Mouse (Mus musculus): ENCODE results near the gene Gcc2. TPM values are rescaled to one million over a fixed set of nuclear protein-coding genes. Genes with fewer than 3 reads are reported as not detected.
"Not testable (repeated sequence)": the region's sequence is repeated elsewhere in the genome, so short reads cannot be mapped to it uniquely, and the experiment has no call there.

Gene Gcc2
- polyA plus RNA-seq, 1 experiment from 2014 or later, result 91.7 TPM

DNA sequence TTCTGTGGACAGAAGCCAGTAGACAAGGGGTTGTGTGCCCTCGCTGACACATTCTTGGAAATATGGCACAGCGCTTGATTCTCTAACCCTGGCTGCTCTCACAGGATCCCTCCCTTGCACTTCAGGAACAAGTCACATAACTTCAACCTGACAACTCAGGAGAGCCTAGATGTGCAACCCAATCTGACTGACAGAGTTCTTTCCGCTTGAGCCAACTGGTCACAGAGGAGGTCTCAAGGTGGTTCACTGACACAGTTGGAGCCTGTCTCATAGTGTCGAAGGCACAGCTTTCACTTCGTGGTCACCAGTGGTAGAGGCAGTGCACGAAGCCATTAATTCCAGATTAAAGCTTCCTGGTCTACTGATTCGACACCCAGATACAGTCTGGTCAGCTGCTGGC lies 43.1 kb upstream of the Gcc2 start:
- 76% methylated on average over 7 of the region's 7 CpGs for WGBS
- H3K36me3 ChIP-seq (ENCODE audit: control insufficient read depth, insufficient read depth), result no peaks in the 10 kb centered on the region
- no peak overlapping the region for H3K4me2 ChIP-seq (replicated peaks; ENCODE audit: low read depth)
- no peak overlapping the region for H3K9ac ChIP-seq (ENCODE audit: low read depth, low read length)
- TF ChIP-seq CTCF (IDR thresholded peaks at IDR 0.05; ENCODE audit: low read depth), result no peak
- no peak overlapping the region for H3K4me3 ChIP-seq (ENCODE audit: low read depth, low read length)
- no peaks in the 10 kb centered on the region for H3K9me3 ChIP-seq (ENCODE audit: control insufficient read depth)
- no peak overlapping the region for H3K27ac ChIP-seq (ENCODE audit: low read depth, low read length)
- no peaks in the 10 kb centered on the region for H3K27me3 ChIP-seq (replicated peaks; ENCODE audit: control insufficient read depth, insufficient read depth, low read length)
- no peaks in the 10 kb centered on the region for H3K4me1 ChIP-seq (replicated peaks; ENCODE audit: control insufficient read depth, insufficient read depth, low read length)
- no peak for ATAC-seq

DNA sequence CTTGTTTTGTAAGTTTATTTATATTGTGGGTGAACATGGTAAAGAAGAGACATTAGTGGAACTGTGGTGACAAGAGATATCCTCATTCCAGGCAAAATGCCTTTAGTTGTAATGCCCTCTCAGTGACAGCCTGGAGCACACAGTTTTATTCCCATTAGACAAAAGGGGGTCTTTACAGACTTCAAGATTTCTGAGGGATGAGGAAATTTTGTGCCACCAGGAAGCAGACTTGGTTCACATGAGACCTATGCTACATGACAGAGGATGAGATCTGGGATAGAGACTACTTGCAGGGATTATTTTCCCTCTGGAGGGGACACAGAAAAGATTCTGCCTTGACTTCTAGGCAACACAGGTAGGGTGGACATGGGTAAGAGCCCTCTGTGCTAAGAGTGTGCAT lies 40.8 kb upstream of the Gcc2 start:
- Histone ChIP-seq H3K27ac (ENCODE audit: low read depth, low read length) (no peak overlapping the region), H3K4me3 (ENCODE audit: low read depth, low read length) (no peak overlapping the region)

DNA sequence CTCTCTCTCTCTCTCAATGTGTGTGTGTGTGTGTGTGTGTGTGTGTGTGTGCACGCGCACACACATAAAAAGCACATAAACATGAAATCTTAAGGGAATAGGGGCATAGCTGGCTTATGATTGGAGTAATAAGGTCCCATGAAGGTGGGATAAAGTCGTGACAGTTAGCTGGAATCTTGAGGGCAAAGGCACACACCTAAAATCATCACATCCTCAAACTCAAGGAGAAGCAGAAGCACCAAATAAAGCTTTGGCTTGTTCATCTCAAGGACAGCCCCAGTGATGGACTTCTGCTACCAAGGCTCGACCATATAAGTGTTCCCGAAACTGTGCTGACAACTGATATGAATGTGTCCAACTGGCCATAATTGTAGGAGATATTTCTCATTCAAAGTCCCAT lies 40.4 kb upstream of the Gcc2 start:
- Histone ChIP-seq H3K4me1 (replicated peaks; ENCODE audit: control insufficient read depth, insufficient read depth, low read length) (no peaks in the 10 kb centered on the region), H3K9me3 (ENCODE audit: control insufficient read depth) (no peaks in the 10 kb centered on the region), H3K9ac (ENCODE audit: low read depth, low read length) (no peak overlapping the region), H3K27ac (ENCODE audit: low read depth, low read length) (no peak overlapping the region), H3K4me2 (replicated peaks; ENCODE audit: low read depth) (no peak overlapping the region), H3K27me3 (replicated peaks; ENCODE audit: control insufficient read depth, insufficient read depth, low read length) (no peaks in the 10 kb centered on the region), H3K4me3 (ENCODE audit: low read depth, low read length) (no peak overlapping the region), H3K36me3 (ENCODE audit: control insufficient read depth, insufficient read depth) (no peaks in the 10 kb centered on the region)
- 80% methylated on average over 5 of the region's 5 CpGs for WGBS
- no peak for TF ChIP-seq CTCF (IDR thresholded peaks at IDR 0.05; ENCODE audit: low read depth)
- ATAC-seq, result no peak

More for the DNA sequence above, 40.8 kb upstream of the Gcc2 start:
- H3K4me2 ChIP-seq (replicated peaks; ENCODE audit: low read depth), result no peak overlapping the region
- no peaks in the 10 kb centered on the region for H3K36me3 ChIP-seq (ENCODE audit: control insufficient read depth, insufficient read depth)
- no peak for TF ChIP-seq CTCF (IDR thresholded peaks at IDR 0.05; ENCODE audit: low read depth)
- no peak overlapping the region for H3K9ac ChIP-seq (ENCODE audit: low read depth, low read length)
- no peaks in the 10 kb centered on the region for H3K4me1 ChIP-seq (replicated peaks; ENCODE audit: control insufficient read depth, insufficient read depth, low read length)
- ATAC-seq, result no peak
- H3K9me3 ChIP-seq (ENCODE audit: control insufficient read depth), result no peaks in the 10 kb centered on the region
- H3K27me3 ChIP-seq (replicated peaks; ENCODE audit: control insufficient read depth, insufficient read depth, low read length), result no peaks in the 10 kb centered on the region

DNA sequence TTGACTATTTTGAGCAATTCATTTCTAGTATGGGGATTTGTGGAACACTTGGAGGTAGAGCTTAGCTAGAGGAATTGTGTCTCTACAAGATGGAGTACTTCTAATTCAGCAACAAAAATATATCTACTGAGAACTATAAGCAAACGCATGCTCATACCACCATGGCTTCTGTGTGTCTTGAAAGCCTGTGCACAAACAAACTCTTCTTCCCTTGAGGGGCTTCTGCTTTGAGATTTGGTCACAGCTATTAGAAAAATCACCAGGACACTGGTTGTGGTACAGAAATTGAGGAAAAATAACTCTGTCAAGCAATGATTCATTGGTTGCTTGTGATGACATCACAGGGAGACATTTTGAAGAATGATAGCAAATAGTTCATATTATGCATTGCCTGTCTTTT lies 39.9 kb upstream of the Gcc2 start:
- TF ChIP-seq CTCF (IDR thresholded peaks at IDR 0.05; ENCODE audit: low read depth), result no peak
- H3K9ac ChIP-seq (ENCODE audit: low read depth, low read length), result no peak overlapping the region
- H3K4me1 ChIP-seq (replicated peaks; ENCODE audit: control insufficient read depth, insufficient read depth, low read length), result no peaks in the 10 kb centered on the region
- no peak overlapping the region for H3K4me2 ChIP-seq (replicated peaks; ENCODE audit: low read depth)
- no peak for ATAC-seq
- H3K36me3 ChIP-seq (ENCODE audit: control insufficient read depth, insufficient read depth), result no peaks in the 10 kb centered on the region
- WGBS, result 85% methylated on average over 1 of the region's 1 CpGs
- H3K4me3 ChIP-seq (ENCODE audit: low read depth, low read length), result no peak overlapping the region
- H3K27me3 ChIP-seq (replicated peaks; ENCODE audit: control insufficient read depth, insufficient read depth, low read length), result no peaks in the 10 kb centered on the region
- H3K27ac ChIP-seq (ENCODE audit: low read depth, low read length), result no peak overlapping the region
- no peaks in the 10 kb centered on the region for H3K9me3 ChIP-seq (ENCODE audit: control insufficient read depth)

DNA sequence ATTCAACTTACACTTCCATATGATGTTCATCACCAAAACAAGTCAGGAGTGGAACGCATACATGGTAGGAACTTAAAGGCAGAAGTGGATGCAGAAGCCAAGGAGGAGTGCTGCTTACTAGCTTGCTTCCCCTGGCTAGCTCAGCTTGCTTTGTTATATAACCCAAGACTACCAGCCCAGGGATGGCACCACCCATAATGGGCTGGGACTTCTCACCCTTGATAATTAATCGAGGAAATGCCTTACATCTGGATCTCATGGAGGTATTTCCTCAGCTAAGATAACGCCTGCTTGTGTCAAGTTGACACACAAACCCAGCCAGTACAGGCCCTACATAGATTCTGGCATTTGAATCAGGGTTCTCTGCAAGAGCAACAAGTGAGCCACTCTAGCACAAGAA lies 37.9 kb upstream of the Gcc2 start:
- Histone ChIP-seq H3K27me3 (replicated peaks; ENCODE audit: control insufficient read depth, insufficient read depth, low read length) (no peaks in the 10 kb centered on the region), H3K9me3 (ENCODE audit: control insufficient read depth) (no peaks in the 10 kb centered on the region), H3K4me3 (ENCODE audit: low read depth, low read length) (no peak overlapping the region), H3K36me3 (ENCODE audit: control insufficient read depth, insufficient read depth) (no peaks in the 10 kb centered on the region), H3K27ac (ENCODE audit: low read depth, low read length) (no peak overlapping the region), H3K4me2 (replicated peaks; ENCODE audit: low read depth) (no peak overlapping the region), H3K9ac (ENCODE audit: low read depth, low read length) (no peak overlapping the region), H3K4me1 (replicated peaks; ENCODE audit: control insufficient read depth, insufficient read depth, low read length) (no peaks in the 10 kb centered on the region)
- TF ChIP-seq CTCF (IDR thresholded peaks at IDR 0.05; ENCODE audit: low read depth), result no peak
- no peak for ATAC-seq
- 82% methylated on average over 3 of the region's 3 CpGs for WGBS

DNA sequence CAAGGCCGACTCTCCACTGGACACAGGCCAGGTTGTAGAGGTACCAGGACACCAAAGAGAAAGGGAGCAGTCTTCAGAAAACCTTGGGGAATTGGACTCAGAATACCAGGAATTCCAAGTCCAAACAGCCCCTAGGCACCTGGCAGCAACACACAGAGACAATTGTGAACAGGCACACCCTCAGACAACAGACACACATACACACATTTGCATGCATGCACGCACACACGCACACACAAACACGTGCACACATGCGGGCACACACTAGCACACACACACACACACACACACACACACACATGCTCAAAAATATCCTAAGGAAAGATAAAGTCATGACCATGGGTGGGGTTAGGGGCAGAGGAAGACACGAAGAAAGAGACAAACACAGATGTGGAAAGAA lies 34.6 kb upstream of the Gcc2 start:
- WGBS, result 85% methylated on average over 6 of the region's 6 CpGs
- ATAC-seq, result no peak

DNA sequence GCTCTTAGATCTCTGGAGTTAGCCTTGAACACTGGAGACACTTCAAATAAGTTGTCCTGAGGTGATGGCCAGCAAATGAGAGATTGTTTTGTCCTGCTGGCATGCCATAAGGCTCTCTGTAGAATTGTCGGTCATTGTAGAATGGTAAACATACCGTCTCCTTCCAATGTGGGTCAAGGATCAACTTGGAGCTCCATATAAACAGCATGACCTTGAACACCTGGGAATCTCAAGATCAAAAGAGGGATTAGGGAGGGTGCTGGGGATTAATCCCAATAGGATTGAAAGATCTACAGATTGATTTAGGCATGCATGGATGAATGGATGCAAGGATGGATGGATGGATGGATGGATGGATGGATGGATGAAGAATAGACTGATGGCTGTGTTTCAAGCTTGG lies 33.7 kb upstream of the Gcc2 start:
- not testable (repeated sequence) for H3K36me3 ChIP-seq (ENCODE audit: control insufficient read depth, insufficient read depth); H3K4me1 ChIP-seq (replicated peaks; ENCODE audit: control insufficient read depth, insufficient read depth, low read length); H3K27ac ChIP-seq (ENCODE audit: low read depth, low read length); H3K9me3 ChIP-seq (ENCODE audit: control insufficient read depth); H3K9ac ChIP-seq (ENCODE audit: low read depth, low read length); H3K4me2 ChIP-seq (replicated peaks; ENCODE audit: low read depth); ATAC-seq; H3K4me3 ChIP-seq (ENCODE audit: low read depth, low read length); H3K27me3 ChIP-seq (replicated peaks; ENCODE audit: control insufficient read depth, insufficient read depth, low read length)
- 86% methylated on average over 2 of the region's 2 CpGs for WGBS

More for the DNA sequence above, 34.6 kb upstream of the Gcc2 start:
- Histone ChIP-seq H3K4me3 (ENCODE audit: low read depth, low read length) (no peak overlapping the region), H3K27ac (ENCODE audit: low read depth, low read length) (no peak overlapping the region), H3K4me2 (replicated peaks; ENCODE audit: low read depth) (no peak overlapping the region), H3K27me3 (replicated peaks; ENCODE audit: control insufficient read depth, insufficient read depth, low read length) (no peaks in the 10 kb centered on the region), H3K9ac (ENCODE audit: low read depth, low read length) (no peak overlapping the region), H3K36me3 (ENCODE audit: control insufficient read depth, insufficient read depth) (no peaks in the 10 kb centered on the region), H3K4me1 (replicated peaks; ENCODE audit: control insufficient read depth, insufficient read depth, low read length) (no peaks in the 10 kb centered on the region), H3K9me3 (ENCODE audit: control insufficient read depth) (no peaks in the 10 kb centered on the region)
- no peak for TF ChIP-seq CTCF (IDR thresholded peaks at IDR 0.05; ENCODE audit: low read depth)

DNA sequence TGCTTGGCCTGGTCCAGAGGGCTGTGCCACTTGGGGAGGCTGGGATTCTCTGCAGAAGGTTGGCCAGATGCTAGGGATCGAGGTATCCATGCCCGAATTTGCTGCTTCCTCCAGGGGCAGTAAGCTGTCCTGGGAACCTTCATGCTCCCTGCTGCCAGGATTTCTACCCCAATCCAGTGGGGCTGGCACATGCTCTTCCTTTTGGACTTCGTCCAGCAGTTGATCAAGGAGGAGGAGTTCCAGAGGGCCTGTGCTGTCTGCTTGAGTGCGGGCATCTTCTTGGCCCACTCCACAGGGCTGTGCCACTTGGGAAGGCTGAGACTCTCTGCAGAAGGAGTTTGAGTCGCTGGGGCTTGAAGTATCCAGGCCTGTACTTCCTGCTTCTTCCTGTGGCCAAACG lies 32.1 kb upstream of the Gcc2 start:
- H3K4me2 ChIP-seq (replicated peaks; ENCODE audit: low read depth); H3K9ac ChIP-seq (ENCODE audit: low read depth, low read length); H3K36me3 ChIP-seq (ENCODE audit: control insufficient read depth, insufficient read depth); ATAC-seq; H3K27ac ChIP-seq (ENCODE audit: low read depth, low read length); H3K9me3 ChIP-seq (ENCODE audit: control insufficient read depth); H3K4me1 ChIP-seq (replicated peaks; ENCODE audit: control insufficient read depth, insufficient read depth, low read length); H3K27me3 ChIP-seq (replicated peaks; ENCODE audit: control insufficient read depth, insufficient read depth, low read length); H3K4me3 ChIP-seq (ENCODE audit: low read depth, low read length): not testable (repeated sequence)
- WGBS, result 89% methylated on average over 3 of the region's 6 CpGs

DNA sequence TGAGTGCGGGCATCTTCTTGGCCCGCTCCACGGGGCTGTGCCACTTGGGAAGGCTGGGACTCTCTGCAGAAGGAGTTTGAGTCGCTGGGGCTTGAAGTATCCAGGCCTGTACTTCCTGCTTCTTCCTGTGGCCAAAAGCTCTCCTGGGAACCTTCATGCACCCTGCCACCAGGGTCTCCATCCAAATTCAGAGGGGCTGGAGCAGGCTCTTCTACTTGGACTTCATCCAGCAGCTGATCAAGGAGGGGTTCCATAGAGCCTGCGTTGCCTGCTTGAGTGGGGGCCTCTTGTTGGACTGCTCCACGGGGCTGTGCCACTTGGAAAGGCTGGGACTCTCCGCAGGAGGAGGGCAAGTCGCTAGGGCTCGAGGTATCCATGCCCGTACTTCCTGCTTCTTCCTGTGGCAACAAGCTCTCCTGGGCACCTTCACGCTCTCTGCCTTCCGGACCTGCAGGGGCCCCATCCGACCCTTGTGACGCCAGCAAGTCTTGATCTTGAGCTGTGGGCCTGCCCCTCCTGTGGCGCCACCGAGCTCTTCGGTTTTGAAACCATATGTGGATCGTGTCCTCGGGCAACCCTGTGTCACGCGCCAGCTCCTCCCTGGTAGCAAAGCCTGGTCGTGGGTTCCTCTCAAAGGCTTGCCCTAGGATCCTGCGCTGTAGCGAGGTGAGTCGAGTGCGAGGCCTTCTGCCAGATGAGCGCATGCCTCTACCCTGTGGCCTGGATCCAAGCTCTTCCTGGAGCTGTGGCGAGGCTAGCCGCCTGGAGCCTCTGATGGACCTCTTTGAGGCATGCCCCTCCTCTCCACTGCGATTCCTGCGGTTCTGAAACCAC lies 31.1 kb upstream of the Gcc2 start:
- not testable (repeated sequence) for ATAC-seq; H3K27ac ChIP-seq (ENCODE audit: low read depth, low read length); H3K36me3 ChIP-seq (ENCODE audit: control insufficient read depth, insufficient read depth); H3K9ac ChIP-seq (ENCODE audit: low read depth, low read length); H3K4me3 ChIP-seq (ENCODE audit: low read depth, low read length); H3K27me3 ChIP-seq (replicated peaks; ENCODE audit: control insufficient read depth, insufficient read depth, low read length); H3K4me2 ChIP-seq (replicated peaks; ENCODE audit: low read depth); H3K4me1 ChIP-seq (replicated peaks; ENCODE audit: control insufficient read depth, insufficient read depth, low read length); H3K9me3 ChIP-seq (ENCODE audit: control insufficient read depth)
- WGBS, result 82% methylated on average over 27 of the region's 31 CpGs
